8 mouse cellular contexts compared by ENCODE assay signal in genomic region chr2:118257094-118257493, GRCm38 (mm10). TPM values are rescaled to one million over a fixed set of nuclear protein-coding genes. Genes with fewer than 3 reads are reported as not detected.
DNase-seq lines count a peak whose midpoint lies in the region; ATAC-seq and TF ChIP-seq lines count a peak whose summit lies in the region.

No protein-coding gene starts in this region.

- H3K27ac ChIP-seq in heart, embryonic 11.5 days (ENCODE audit: low read depth, low read length) = no peak overlapping the region
- H3K27ac ChIP-seq in liver, embryonic 14.5 days = no peak overlapping the region

- no peaks in the 10 kb centered on the region for H3K4me1 ChIP-seq in heart, embryonic 11.5 days (ENCODE audit: control insufficient read depth, insufficient read depth, low read length)
- no peaks in the 10 kb centered on the region for H3K4me1 ChIP-seq in liver, embryonic 14.5 days (replicated peaks; ENCODE audit: control insufficient read depth in 2 of 2, insufficient read depth in 2 of 2, low read length in 1 of 2)

- peak overlapping the region; percentile 64 for H3K4me2 ChIP-seq in heart, embryonic 11.5 days
- peak overlapping the region; percentile 56 for H3K4me2 ChIP-seq in liver, embryonic 14.5 days (ENCODE audit: low read depth)

- TF ChIP-seq EP300 in liver, embryonic 14.5 days (IDR thresholded peaks at IDR 0.05; ENCODE audit: low read depth) = no peak

- H3K36me3 ChIP-seq in heart, embryonic 11.5 days (ENCODE audit: control insufficient read depth, insufficient read depth, low read length) = no peaks in the 10 kb centered on the region
- H3K36me3 ChIP-seq in liver, embryonic 14.5 days (replicated peaks; ENCODE audit: control insufficient read depth, insufficient read depth, low read depth) = no peaks in the 10 kb centered on the region

- peaks cover 3% of the 10 kb centered on the region; the same call in 1 of the 2 replicates for H3K27me3 ChIP-seq in heart, embryonic 11.5 days (ENCODE audit: control insufficient read depth, insufficient read depth, low read length)
- no peaks in the 10 kb centered on the region for H3K27me3 ChIP-seq in liver, embryonic 14.5 days (ENCODE audit: control insufficient read depth, insufficient read depth, low read length)

- no peak for ATAC-seq in heart, embryonic 11.5 days (replicated peaks; ENCODE audit: insufficient number of reproducible peaks, low FRiP score, low TSS enrichment)
- ATAC-seq in liver, embryonic 14.5 days (ENCODE audit: insufficient read depth) = no peak

- H3K9me3 ChIP-seq in heart, embryonic 11.5 days (replicated peaks; ENCODE audit: control insufficient read depth, low read length) = no peaks in the 10 kb centered on the region
- H3K9me3 ChIP-seq in liver, embryonic 14.5 days (ENCODE audit: control insufficient read depth, low read length) = no peaks in the 10 kb centered on the region

- H3K4me3 ChIP-seq in heart, embryonic 11.5 days (ENCODE audit: low read depth, low read length) = peak overlapping the region; percentile 41; the same call in 1 of the 2 replicates
- peak overlapping the region in 1 of 2 experiments; percentile 42; a peak in 1 of 4 replicates for H3K4me3 ChIP-seq in liver, embryonic 14.5 days (ENCODE audit: insufficient read depth in 1 of 2, low read depth in 2 of 2, low read length in 2 of 2)

- no peak for DNase-seq in heart, adult 11 months
- DNase-seq in thymus, postnatal 14 days = peak; percentile 8
- no peak for DNase-seq in thymus, postnatal 0 days (ENCODE audit: low spot score)
- DNase-seq in liver, embryonic 14.5 days (ENCODE audit: low read depth in 3 of 3, low spot score in 3 of 3) = no peak
- no peak for DNase-seq in urinary bladder, postnatal 14 days (ENCODE audit: low spot score)
- DNase-seq in left cerebral cortex, postnatal 14 days (ENCODE audit: low spot score in 2 of 2) = no peak
- no peak for DNase-seq in urinary bladder, postnatal 10 days (ENCODE audit: low spot score)

- TF ChIP-seq CTCF in liver, embryonic 14.5 days (IDR thresholded peaks at IDR 0.05; ENCODE audit: low read depth) = no peak

- intact Hi-C loops in left cerebral cortex, postnatal 14 days (cut with DNase I) = no loop called here

- H3K9ac ChIP-seq in heart, embryonic 11.5 days (ENCODE audit: low read depth, low read length) = no peak overlapping the region
- no peak overlapping the region for H3K9ac ChIP-seq in liver, embryonic 14.5 days (replicated peaks)

- WGBS in heart, embryonic 11.5 days (ENCODE audit: insufficient replicate concordance) = 69% methylated on average over 8 of the region's 8 CpGs
- WGBS in liver, embryonic 14.5 days (ENCODE audit: insufficient replicate concordance) = 52% methylated on average over 8 of the region's 8 CpGs

RNA-seq across cellular contexts. Expression of gene Fsip1, which starts 0.3 kb away (rescaled TPM):
- polyA plus RNA-seq in heart, embryonic 11.5 days (2014; fragmentation: Nextera tagmentation; extraction: Ambion mirVana) = 0.14 and 0.34 TPM in 2 replicates
- 0.93 and 1.4 TPM in 2 replicates for polyA plus RNA-seq in thymus, postnatal 0 days (2015; fragmentation: Nextera tagmentation; extraction: Ambion mirVana)
- 0.08 and 0.09 TPM in 2 replicates for polyA plus RNA-seq in liver, embryonic 14.5 days (2012; rRNA removed)
- 0.06 and 0.14 TPM in 2 replicates for polyA plus RNA-seq in liver, embryonic 14.5 days (2014; fragmentation: Nextera tagmentation; extraction: Ambion mirVana)
- under 1 TPM; 0.66 to 0.77 TPM for total RNA-seq in left cerebral cortex, postnatal 14 days (2021)
